Mouse (Mus musculus): ENCODE results near the gene Rpap2.

Rpap2 gene

DNA sequence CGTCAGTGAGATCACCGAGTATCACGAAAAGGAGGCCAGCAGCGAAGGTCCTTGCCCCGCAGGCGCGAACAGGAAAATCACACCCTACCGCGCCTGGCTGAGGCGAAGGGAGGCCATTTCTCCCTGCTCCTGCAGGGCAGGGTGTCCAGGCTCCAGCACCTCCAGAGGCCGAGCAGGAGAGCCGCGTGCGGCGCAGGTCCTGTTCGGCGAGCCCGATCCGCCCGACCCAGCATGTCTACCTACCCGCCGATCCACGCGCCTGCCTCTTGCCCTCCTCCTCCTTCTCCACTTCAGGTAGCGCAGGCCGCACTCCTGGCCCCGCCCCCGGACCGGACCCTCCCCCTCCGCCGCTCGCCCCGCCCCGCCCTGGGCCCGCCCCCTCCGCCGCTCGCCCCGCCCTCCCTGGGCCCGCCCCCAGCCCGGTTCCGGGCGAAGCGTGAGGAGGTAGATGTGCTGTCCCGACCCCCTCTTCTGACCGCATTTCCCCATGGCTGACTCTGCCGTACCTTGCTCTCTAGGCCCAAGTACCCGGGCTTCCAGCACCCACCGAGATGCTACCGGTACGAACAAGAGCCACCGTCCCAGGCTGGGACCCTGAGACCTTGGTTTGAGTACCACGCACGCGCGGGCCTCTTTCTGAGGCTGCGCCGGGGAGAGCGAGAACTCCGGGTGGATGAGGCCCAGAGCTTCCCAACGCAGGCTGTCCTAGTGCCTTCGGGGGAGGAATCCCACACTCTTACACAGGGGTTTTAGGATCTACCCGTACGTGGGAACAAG, at the start of gene Rpap2, which contains the start of gene Glmn:
Gene Rpap2 (plus strand): TSS at position 73 of the 777 bp plus-strand sequence.
Gene Glmn (minus strand): TSS at position 588 of the 777 bp plus-strand sequence.
- DNase-seq (ENCODE audit: low spot score), result peak; percentile 79

DNA sequence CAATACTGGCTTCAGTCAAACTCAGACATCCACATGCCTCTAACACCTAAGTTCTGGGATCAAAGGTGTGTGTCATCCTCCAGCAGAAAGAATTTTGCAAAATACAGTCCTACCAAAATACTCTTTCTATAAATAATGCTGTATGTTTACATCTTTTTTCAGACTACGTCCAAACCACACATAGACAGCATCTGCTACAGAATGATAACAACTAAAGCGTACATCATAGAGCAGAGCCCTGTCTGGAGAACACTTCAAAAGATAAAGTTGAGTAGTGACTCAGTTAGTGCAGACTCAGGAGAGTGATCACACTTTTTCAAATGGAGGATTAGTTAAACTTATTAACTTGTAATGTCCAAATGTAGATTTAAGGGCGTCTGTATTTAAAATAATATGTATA, 49.2 kb upstream of the Rpap2 start:
- no peak for DNase-seq (ENCODE audit: low spot score)

DNA sequence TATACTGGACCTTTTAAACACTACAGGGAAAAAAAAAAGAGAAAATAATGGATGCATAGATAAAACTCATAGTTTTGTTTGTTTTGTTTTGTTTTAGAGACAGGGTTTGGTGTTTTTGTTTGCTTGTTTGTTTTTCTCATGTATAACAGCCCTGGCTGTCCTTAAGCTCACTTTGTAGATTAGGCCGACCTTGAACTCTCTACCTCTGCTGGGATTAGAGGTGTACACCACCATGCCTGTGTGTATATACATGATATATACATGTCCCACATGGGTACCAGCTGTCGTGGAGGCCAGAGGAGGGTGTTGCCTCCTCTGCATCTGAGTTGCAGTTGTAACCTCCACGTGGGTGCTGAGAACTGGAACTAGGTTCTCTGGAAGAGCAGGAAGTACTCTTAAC, 48.7 kb upstream of the Rpap2 start:
- no peak for DNase-seq (ENCODE audit: low spot score)

DNA sequence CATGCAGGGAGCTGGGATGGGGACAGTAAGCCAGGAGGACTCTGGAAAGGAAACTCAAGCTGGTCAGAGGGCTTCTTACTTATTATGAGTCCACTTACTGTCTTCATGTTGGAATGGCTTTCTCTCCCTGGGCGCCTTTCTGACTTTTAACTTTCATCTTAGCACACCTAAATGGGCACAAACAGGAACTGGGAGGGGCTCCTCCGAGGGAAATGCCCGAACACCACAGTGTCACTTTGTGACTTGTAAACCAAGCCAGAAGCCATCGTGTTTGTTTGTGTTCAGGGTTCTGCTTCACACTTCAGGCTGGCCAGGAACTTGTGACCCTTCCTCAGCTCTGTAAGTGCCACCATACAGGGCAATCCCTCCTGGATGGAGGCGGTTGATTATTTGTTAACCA, 42.8 kb upstream of the Rpap2 start:
- no peak for DNase-seq (ENCODE audit: low spot score)

DNA sequence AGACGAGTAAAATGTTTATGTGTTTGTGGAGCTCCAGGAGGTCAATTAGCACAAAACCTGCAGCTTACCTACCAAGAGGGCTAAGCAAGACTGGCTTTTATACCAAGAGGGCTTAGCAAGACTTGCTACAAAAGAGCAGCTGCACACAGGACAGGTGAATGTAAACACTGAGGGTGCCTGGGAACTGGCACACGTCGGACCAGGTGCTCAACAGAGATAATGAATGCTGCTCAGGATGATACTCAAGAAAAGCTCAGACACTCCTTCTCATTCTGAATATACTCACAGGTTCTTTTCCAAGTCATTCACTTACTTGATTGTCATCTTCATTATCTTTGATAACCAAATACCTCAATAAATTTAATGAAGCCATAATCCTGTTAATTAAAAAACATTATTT, 40.2 kb upstream of the Rpap2 start:
- DNase-seq (ENCODE audit: low spot score), result no peak

DNA sequence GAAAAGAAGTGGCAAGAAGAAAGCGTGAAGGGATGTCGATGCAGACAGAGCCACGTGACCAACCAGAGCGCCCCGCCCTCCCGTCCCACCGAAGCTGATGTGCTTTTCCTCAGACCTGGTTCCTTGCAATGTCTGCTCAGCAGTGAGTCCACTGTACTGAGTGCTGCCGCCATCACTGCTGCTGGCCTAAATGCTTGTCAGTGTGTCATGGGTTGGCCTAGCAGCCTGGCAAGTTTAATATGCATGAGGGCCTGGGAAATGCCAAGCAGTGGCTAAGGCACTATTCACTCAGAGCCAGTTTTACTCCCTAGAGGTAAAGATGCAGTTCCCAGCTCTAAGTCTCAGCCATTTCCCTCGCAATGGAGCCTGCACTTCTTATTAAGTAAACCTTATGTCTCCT, 28.0 kb upstream of the Rpap2 start:
- DNase-seq (ENCODE audit: low spot score), result no peak

DNA sequence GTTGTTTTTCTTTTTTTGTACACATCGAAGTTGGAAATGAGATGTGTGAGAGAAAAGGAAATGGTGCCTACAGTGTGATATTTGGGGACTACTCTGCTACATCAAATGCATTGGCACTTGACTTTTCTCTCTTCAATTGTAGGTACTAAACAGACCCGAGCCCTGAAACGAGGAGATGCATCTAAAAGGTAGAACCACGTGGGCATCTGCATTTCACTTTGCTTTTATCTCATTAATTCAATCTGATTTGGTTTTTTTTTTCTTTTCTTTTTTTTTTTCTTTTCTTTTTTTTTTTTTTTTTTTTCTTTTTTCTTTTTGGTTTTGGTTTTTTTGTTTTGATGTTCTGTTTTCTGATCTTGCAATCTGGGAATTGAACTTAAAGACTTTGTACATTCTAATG, 1.2 kb downstream of the Rpap2 start:
- DNase-seq (ENCODE audit: low spot score), result no peak

DNA sequence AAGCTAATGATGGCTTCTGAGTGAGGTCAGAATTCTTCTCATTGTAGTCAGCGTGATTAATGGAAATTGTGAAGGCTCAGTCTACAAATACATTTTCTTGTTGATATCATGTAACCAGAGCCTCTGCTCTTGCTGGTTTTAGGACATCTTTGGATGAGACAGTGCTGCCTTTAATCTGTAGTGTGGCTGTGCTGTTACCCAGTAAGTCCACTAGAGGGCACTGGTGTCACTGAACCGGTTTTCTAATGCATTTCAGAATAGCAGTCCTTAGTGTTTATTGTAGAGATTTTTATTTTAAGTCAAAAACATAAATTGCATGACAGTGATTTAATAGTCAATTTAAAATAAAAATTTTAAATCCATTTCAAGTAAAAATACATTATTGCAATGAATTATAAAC, 14.1 kb downstream of the Rpap2 start:
- DNase-seq (ENCODE audit: low spot score), result peak; percentile 6

DNA sequence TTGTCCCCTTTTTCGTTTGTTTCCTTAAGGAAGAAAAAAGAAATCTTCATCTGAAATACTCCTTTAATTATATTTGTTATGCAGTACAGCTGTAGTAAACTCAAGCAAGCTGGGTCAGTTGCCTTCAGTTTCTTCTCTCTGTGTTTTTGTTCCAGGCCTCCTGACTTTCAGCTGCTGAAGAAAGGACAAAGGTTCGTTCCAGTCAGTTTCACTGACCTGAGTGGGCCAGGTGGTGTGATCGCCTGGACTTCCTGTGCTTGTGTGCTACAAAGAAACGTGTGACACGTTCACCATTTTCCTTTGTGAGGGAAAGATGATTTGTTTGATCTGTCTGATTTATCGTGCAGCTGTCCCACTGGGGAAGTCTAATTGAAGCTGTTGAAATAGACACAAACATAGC, 20.8 kb downstream of the Rpap2 start:
- no peak for DNase-seq (ENCODE audit: low spot score)

DNA sequence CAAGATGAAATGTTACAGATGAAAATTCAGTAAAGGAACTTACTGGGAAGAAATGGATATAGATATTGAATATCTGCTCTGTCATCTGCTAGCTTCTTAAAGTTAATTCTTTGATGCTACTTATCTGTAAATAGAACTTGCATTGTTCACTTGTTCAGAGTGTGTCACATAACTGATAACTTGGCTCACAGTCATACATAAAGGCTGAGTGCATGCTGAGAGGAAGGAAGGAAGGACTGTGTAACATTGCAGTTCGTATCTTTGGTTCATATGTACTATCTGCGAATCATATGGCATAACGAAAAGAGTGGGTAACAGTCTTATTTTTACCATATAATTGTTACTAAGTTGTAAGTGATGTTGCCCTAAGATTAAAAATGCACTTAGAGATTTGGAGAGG, 24.2 kb downstream of the Rpap2 start:
- no peak for DNase-seq (ENCODE audit: low spot score)

DNA sequence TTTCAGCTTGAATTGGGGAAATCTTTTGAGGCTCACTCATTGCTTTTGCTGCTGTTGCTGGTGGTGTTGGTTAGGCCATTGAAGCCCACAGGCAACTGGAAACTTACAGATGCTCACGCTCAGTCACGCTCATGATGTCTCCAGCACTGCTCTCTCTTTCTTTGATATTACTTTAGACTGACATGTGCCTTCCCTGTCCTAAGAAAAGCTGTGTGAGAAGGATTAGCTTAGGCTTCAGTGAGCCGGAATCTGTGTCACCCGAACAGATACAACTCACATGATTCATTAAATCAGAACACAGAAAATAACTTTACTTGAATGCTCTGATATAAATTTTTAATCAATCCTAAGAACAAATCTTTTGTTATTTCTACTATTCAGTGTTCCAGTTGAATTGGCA, 36.5 kb downstream of the Rpap2 start:
- DNase-seq (ENCODE audit: low spot score), result no peak

DNA sequence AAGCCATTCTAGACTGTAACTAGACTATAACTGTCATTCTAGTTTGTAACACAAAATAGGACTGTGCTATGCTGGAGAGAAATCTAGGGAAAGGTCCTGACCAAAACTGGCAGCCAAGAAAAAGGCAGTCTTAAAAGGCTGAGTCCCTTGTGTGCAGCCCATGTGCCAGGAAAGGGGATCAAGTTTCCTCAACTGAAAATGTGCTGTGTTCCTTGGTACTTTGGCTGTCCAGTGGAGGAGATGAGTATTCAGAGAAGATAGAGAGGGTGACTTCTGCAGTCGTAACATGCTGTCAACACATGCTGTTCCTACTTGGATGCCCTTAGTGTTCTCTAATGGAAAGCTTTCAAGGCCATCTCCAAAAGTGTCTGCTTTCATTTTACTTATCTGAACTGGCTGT, 39.9 kb downstream of the Rpap2 start:
- DNase-seq (ENCODE audit: low spot score), result no peak

DNA sequence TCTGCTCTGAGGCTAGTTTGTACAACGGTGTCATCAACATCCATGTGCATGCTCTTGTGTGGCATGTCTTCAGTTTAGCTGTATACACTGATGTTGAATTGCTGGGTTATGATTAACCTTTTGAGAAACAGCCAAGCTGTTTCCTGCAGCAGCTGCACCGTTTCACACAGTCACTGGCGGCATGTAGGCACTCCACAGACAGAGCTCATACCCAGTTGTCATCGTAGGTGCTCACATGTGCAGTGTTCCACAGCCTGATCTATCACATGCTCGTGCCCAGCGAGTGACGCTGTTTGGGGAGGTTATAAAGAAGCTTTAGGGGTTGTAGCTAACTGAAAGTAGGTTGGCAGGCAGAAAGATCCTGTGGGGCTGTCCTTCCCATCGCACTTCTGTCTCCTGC, 41.2 kb downstream of the Rpap2 start:
- DNase-seq (ENCODE audit: low spot score), result no peak

DNA sequence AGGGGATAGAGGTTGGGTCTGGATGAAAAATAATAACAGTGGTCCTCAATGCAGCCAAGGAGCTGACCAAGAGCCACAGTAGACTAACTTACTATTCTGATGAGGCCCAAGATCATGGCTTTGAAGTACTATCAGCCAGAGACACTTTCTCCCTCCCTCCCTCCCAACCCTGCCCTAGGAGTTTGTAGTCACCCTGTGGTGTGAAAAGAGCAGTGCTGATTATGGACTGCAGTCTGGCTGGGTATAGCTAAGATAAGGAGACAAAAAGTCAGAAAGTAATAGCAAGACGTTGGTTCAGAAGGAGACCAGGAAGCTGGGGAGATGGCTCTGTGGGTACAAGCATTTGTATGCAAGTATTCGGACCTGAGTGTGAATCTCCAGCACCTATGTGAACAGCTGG, 47.4 kb downstream of the Rpap2 start:
- no peak for DNase-seq (ENCODE audit: low spot score)

DNA sequence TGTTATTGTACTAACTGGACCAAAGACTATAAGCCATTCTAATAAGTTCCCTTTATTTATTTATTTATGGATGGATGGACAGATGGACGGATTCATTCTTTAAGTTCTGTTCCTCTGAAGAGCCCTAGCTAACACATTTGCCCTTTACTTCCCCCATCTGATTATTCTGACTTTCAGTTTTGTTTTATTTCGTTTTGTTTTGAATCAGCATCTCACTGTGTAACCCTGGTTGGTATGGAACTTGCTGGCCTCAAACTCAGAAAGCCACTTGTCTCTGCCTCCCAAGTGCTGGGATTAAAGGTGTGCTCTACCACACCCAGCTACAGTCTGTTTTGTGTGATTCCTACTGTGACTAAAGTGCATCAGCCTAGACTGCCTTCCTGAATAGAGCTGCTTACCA, 48.8 kb downstream of the Rpap2 start:
- DNase-seq (ENCODE audit: low spot score), result no peak

DNA sequence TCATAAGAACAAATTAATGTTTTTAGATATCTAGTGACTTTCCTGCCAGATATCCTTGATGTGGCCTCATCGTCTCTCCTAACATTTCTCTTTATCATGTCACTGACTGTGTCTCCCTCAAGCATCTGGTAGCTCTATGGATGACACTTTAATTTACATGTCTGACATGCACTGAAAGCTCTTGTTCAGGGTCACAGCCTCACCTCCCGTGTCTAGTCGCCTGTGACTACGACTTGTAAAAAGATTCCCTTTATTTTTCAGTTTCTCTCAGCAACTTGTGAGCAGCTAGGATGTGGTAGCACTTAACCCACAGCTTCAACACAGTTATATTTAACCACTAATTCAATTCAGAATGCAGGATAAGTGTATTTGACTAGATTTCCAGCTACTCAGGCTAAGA, 50.4 kb downstream of the Rpap2 start:
- DNase-seq (ENCODE audit: low spot score), result no peak

DNA sequence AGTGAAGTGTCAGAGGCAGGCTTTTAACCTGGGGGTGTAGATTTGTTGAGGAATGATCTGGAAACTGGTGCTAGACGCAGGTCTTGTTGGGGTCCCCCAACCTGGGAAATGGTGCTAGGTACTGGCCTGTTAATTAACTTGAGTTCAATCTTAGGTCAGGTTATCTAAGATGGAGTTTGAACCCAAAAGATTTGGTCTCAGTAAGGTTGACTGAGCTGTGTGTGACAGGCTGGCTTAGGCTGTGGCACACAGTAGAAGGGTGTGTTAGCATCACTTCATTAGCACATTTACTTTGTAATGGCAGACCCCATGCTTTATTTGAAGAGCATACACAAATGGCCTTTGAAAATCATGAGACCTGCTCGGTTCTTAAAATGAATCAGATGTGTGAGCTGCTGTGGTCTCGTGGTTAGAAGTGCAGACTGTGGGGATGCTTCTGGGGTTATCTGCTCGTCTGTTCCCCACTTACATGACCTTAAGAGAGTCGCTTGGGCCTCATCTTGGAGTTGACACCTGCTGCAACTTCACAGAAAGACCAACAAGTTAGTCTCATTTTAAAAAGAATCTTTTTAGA, 51.5 kb downstream of the Rpap2 start:
- no peak for DNase-seq (ENCODE audit: low spot score)

DNA sequence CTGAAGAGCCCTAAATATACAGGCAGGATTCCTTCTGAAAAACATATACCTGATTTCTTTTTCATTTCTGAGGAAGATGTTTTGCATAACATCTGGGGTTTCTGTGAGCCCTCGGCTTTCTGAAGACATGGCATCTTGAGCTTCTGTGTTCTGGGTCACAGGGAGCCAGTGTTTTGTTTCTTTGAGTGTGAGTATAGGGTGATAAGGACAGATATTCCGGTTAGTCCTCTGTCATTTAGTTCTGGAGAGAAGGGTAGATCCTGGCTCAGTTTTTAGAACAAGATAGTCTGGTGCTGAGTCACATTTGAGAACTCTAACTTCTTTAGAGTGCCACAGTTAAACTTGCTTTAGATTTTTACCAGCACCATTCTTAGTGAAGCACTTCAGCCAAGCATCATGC, 52.5 kb downstream of the Rpap2 start:
- no peak for DNase-seq (ENCODE audit: low spot score)

DNA sequence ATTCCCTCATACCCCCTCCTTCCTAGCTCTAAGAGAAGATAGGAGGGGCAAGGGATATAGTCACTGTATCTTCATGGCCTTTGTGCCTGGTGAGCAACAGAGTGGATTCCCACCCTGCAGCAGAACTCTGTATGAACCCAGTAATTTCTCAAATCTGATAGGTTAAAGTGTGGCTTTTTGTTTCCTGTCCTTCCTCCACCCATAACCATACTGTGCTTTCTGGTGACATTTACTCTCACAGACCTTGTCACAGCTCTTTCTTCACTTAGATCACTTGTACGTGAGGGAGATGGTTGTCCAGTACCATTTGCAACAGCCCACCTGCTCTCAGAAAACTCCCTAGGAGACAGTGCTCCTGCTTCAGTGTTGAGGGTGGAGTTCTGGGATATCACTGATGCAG, 53.3 kb downstream of the Rpap2 start:
- DNase-seq (ENCODE audit: low spot score), result no peak

DNA sequence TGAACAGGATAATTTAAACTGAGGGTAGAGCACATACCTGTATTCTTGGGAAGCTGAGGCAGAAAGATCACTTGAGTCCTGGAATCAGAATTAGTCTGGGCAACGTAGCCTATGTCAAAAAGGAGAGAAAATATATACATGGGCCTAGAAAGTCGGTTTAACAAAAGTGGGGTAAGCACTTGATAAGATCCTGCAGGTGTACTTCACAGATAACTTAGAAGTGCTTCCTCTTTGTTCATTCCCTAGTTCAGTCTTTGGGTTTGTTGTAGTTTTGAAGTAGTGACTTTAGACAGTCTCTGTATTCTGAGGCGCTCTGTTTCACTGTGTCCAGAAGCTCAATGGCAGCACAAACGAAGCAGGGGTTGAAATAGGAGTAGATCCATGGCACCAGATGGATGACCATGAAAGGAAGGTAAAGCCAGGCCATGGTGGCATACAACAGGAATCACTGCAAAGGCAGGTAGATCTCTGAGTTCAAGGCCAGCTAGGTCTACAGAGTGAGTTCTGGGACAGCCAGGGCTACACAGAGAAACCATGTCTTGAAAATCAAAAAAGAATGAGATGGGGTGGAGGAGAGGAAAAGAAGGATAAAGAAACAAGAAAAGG, 55.0 kb downstream of the Rpap2 start:
- DNase-seq (ENCODE audit: low spot score), result no peak

DNA sequence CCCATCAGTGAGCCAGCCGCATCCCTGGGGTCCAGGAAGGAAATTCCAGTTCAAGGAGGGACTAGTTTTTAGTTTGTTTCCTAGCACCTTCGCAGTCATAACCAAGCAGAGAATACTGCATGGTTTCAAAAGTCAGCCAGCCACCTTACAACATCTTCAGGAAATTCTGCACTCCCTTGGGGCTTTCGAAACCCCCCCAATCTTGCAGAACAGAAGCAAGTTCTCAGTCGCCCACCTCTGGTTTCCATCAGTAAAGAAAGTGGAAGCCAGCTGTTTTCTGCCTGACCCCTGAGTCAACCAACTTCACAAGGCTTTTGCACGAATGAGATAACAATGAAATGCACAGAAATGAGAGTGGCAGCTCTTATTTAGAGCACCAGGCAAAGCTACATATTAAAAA, 81.2 kb downstream of the Rpap2 start:
- no peak for DNase-seq (ENCODE audit: low spot score)

DNA sequence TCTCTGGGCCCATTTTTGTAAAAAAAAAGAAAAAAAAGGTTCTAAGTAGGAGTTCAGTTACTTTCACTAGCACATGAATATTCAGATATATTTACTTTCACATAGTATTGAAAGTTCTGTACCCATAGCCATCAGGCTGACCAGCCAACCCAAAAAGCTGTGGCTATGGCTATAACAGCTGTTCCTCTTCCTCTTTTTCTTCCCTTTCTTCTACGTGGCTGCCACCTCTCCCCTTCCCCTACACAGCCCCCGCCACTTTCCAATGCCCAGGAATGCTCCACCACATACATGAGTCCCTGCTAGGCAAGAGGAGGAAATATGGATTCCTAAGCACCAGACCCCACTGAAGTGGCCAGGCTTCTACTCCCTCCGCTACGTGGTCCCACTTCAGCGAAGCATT, 84.1 kb downstream of the Rpap2 start:
- DNase-seq (ENCODE audit: low spot score), result no peak

DNA sequence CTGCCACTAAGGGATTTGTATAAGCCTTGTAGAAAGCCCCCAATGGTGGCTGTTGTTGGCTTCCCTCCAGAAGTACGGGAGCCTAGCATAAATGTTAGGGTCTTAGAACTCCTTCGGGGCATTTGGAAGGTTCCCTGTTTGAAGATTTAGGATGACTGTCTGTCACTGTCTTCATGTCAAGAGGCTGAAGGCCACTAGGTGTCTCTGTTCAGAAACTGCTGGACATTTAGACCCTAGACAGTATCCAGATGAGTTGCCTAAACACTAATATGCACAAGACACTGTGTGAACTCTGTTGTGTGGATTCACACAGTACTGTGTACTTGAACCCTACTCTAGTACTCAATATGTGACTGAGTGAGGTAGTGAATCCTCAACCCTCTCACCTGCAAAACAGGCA, 87.2 kb downstream of the Rpap2 start:
- DNase-seq (ENCODE audit: low spot score), result no peak

DNA sequence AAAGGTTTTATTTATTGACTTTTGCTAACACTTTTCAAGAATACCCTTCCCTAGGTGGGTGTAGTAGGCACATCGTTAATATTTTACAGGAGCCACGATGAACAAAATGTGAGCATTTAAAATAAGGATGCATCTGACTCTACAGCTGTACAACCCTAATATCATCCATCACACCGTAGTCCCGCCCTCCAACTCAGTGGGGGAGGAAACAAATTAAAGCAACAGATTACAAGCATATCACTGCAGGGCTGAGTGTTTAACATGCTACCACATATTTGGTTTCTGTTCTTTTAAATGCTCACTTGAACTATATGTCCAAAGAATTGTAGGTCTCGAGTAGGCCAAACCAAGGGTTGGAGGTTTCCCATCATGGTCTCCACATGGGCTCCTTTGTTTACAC, 90.0 kb downstream of the Rpap2 start:
- no peak for DNase-seq (ENCODE audit: low spot score)

All from ovary, postnatal 10 days (tissue).